Mouse (Mus musculus) small intestine, adult 2 months (tissue): ENCODE measurements at regions not wholly inside any gene's neighbourhood (a gene's known extent, or its start where the extent isn't known, plus 50 kb on each side); places are given as distances from the start of the nearest gene placed in this dataset.
A peak's percentile ranks its signal among the peaks of the same experiment; 100 is the strongest.

Source experiments
- H3K27ac ChIP-seq: fragments of 200-500 bp; 2 replicates; pipeline ENCODE4 v1.5.1; 2012; ENCODE audit warnings: low read depth, low read length, control low read depth, inconsistent platforms; ENCODE audit not compliant: insufficient read depth
- H3K27me3 ChIP-seq: fragments of 200-500 bp; 2 replicates; pipeline ENCODE4 v1.6.1; 2012; ENCODE audit warnings: mild to moderate bottlenecking, moderate library complexity, low read length, inconsistent platforms; ENCODE audit not compliant: control insufficient read depth, insufficient read depth
- H3K36me3 ChIP-seq: fragments of 200-500 bp; 2 replicates; pipeline ENCODE4 v1.6.1; 2012; ENCODE audit warnings: mild to moderate bottlenecking, low read length, control low read depth, inconsistent platforms; ENCODE audit not compliant: control insufficient read depth, insufficient read depth
- H3K4me1 ChIP-seq: fragments of 200-500 bp; 2 replicates; pipeline ENCODE4 v1.6.1; 2012; ENCODE audit warnings: low read length, inconsistent platforms, mixed read lengths; ENCODE audit not compliant: control insufficient read depth, insufficient read depth, insufficient read length
- H3K4me3 ChIP-seq: fragments of 200-500 bp; 2 replicates; pipeline ENCODE4 v1.5.1; 2012; ENCODE audit warnings: low read depth, mild to moderate bottlenecking, control low read depth, inconsistent platforms, low read length, moderate library complexity
- CTCF ChIP-seq: fragments of 200-500 bp; IDR thresholded peaks from 2 replicates; pipeline ENCODE4 v1.5.1; 2012; ENCODE audit warnings: low read depth, mild to moderate bottlenecking, control low read depth, inconsistent platforms, low read length, moderate library complexity, mixed read lengths; ENCODE audit not compliant: insufficient replicate concordance, insufficient read length; ENCODE audit errors: extremely low read depth
- POLR2A ChIP-seq: fragments of 200-500 bp; IDR thresholded peaks from 2 replicates; pipeline ENCODE4 v1.6.1; 2012; ENCODE audit warnings: low read depth, mild to moderate bottlenecking, control low read depth, inconsistent platforms, low read length, moderate library complexity
- WGBS: fragments of 180-500 bp; shearing (Covaris S2); methylation state at CpG from one replicate; pipeline ENCODE4 v1.1.7; 2018; 5-methylcytosine and 5-hydroxymethylcytosine counted together

DNA sequence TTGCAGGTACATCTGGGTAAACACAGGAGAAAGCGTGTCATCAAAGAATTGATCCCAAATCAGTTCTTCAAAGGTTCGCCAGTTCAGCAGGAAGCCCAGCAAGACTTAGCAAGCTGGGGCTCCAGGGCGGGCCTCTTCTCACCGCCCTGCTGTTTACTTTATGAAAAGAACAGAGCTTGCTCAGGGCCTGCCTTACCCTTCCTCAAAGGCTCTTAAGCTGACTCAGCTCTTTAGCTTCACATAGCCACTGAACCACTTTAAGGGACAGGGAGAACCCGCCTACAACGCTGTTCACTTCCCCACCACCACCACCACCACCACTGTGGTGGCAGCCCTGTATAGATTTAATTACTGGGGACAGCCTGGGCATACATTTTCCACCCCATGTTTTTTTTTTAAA lies 148.5 kb downstream of the Clic5 start:
- Histone ChIP-seq H3K4me3 (no peak overlapping the region), H3K27me3 (no peaks in the 10 kb centered on the region), H3K36me3 (no peaks in the 10 kb centered on the region), H3K27ac (no peak overlapping the region), H3K4me1 (no peaks in the 10 kb centered on the region)
- 19% methylated on average over 6 of the region's 6 CpGs for WGBS
- TF ChIP-seq CTCF (no peak), POLR2A (no peak)

- no peak for TF ChIP-seq POLR2A
- TF ChIP-seq CTCF = no peak
- H3K36me3 ChIP-seq = no peaks in the 10 kb centered on the region
- H3K27ac ChIP-seq = no peak overlapping the region
- no peak overlapping the region for H3K4me3 ChIP-seq
- no peaks in the 10 kb centered on the region for H3K27me3 ChIP-seq
- H3K4me1 ChIP-seq = no peaks in the 10 kb centered on the region
- WGBS = 94% methylated on average over 5 of the region's 5 CpGs
These were observed 148.9 kb downstream of the Clic5 start for GRCm38 (mm10) chr17:44337253-44337652.

- H3K36me3 ChIP-seq = no peaks in the 10 kb centered on the region
- H3K4me3 ChIP-seq = no peak overlapping the region
- H3K27ac ChIP-seq = no peak overlapping the region
- H3K4me1 ChIP-seq = no peaks in the 10 kb centered on the region; the same call in 1 of the 2 replicates
- WGBS = 87% methylated on average over 2 of the region's 2 CpGs
- H3K27me3 ChIP-seq = no peaks in the 10 kb centered on the region
- no peak for TF ChIP-seq CTCF
- no peak for TF ChIP-seq POLR2A
These were observed 156.2 kb downstream of the Clic5 start for GRCm38 (mm10) chr17:44344542-44344941.

DNA sequence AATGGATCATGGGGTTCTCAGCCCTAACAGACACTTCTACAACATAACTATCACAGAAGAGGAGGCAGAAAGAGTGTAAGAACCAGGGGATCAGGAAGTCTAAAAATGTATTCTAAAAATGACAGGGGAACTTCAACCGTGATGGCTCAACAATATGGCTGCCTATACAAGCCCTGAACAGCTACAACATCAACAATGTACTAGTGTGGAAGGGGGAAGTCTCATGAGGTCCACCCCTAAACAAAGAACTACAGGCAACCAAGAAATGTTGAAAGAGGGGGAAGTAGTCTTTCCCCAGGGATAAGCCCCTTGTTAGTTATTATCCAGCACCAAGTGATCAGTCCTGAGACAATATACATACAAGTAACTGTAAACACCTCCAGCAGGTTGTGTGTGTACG lies 157.0 kb downstream of the Clic5 start:
- H3K4me1 ChIP-seq = no peaks in the 10 kb centered on the region; the same call in 1 of the 2 replicates
- TF ChIP-seq CTCF (no peak), POLR2A (no peak)
- H3K27me3 ChIP-seq = no peaks in the 10 kb centered on the region
- H3K27ac ChIP-seq = no peak overlapping the region
- no peak overlapping the region for H3K4me3 ChIP-seq
- no peaks in the 10 kb centered on the region for H3K36me3 ChIP-seq
- WGBS = 78% methylated on average over 2 of the region's 2 CpGs

DNA sequence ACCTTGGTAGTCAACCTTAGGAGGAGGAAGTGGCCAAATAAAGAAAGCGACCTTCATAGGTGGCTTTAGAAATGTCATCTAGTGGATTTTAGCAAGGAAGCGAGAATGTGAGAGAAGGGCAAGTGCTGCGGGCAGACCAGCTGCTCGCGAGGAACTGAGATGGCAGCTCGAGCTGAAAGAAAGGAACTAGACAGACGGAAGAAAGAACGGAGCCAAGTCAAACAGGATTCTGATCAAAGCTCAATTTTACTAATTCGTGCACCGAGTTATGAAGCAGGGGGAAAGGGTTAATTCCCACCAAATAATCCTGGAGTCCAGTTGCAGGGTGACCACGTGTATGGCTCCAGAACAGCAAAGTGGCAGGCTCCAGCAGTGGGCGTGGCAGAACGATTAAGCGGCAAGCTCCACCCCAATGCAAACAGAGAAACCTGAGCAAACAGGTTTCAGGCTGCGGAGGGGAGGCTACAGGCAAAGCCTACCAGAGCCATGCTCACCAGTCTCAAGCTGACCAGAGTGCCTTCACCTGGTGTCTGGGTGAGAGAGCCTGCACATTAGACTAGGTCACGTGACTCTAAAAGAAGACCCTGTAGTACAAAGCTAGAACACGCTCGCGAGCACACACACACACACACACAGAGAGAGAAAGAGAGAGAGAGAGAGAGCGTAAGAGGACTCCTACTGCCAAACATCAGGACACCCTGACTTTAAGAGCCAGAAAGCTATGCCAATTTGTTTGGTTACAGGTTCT lies 162.0 kb downstream of the Clic5 start:
- H3K4me1 ChIP-seq = no peaks in the 10 kb centered on the region; the same call in 1 of the 2 replicates
- no peaks in the 10 kb centered on the region for H3K36me3 ChIP-seq
- H3K27ac ChIP-seq = 0 out of 2 replicates have a peak overlapping the region, but pooled peaks have one; percentile 0
- WGBS = 18% methylated on average over 20 of the region's 20 CpGs
- peak overlapping the region; percentile 14 for H3K4me3 ChIP-seq
- TF ChIP-seq CTCF (no peak), POLR2A (no peak)
- no peaks in the 10 kb centered on the region for H3K27me3 ChIP-seq

DNA sequence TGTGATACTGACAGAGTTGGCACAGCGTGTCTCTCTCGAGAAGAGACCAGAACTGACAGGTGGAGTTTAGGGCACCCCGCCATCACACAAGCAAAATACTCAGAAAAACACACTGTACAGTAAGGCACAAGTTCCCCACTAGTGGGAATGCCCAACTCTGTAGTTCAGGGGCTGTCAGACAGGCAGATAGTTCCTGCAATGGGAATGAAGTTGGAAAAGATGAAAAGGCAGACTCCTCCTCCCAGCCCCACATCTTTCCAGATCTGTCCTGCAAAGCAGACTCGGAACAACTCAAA lies 162.5 kb downstream of the Clic5 start:
- Histone ChIP-seq H3K36me3 (no peaks in the 10 kb centered on the region), H3K27ac (0 out of 2 replicates have a peak overlapping the region, but pooled peaks have one; percentile 0), H3K4me1 (no peaks in the 10 kb centered on the region; the same call in 1 of the 2 replicates), H3K4me3 (no peak overlapping the region), H3K27me3 (no peaks in the 10 kb centered on the region)
- 56% methylated on average over 4 of the region's 4 CpGs for WGBS
- TF ChIP-seq POLR2A (no peak), CTCF (no peak)

DNA sequence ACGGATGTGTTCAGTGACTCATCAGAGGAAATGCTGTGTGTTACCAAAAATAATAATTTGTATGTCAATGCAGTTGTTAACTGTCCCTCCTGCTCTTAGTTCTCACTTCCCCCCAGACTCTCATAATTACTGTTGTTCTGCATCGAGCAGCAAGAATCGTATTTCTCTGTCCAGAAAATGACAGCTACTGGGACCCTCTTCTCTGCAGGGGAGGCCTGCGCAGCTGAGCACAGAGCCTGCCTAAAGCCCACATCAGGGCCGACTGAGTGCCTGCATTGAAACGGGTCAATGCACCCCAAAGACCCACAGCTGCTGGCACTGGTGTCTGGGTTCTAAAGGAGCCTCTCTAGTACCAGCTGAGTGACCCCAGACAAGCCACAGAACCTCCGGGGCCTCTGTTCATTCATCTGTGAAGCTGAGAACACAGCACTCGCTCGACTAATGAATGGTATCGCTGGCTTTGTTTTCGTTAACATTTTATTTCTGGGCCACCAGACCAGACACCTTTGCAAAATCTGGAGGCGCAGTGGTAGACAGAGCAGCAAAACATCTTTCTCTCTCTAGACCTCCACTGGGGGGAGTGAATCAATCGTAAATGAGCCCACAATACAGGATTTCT lies 163.2 kb downstream of the Clic5 start:
- H3K27me3 ChIP-seq = no peaks in the 10 kb centered on the region
- no peak overlapping the region for H3K27ac ChIP-seq
- TF ChIP-seq CTCF (no peak), POLR2A (no peak)
- no peaks in the 10 kb centered on the region; the same call in 1 of the 2 replicates for H3K4me1 ChIP-seq
- H3K36me3 ChIP-seq = no peaks in the 10 kb centered on the region
- 80% methylated on average over 13 of the region's 13 CpGs for WGBS
- H3K4me3 ChIP-seq = no peak overlapping the region

DNA sequence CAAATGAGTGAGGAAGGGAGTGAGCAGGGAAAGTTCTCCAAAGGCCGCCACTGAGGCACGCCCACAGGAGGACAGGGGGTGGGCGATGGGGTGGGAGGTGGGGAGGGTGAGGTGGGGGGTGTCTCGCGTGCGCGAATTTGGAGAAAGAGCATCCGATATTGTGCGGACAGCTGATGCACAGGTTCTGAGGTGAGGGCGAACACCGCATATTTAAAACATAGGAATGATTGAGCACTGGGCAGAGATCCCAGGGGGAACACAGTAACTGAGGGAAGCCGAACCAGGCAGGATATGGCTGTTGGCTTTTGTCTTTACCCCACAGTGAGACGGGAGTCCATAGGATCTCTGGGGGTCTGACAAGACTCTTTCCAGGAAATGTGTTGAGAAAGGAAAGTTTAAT lies 163.8 kb downstream of the Clic5 start:
- H3K36me3 ChIP-seq = no peaks in the 10 kb centered on the region
- H3K27ac ChIP-seq = no peak overlapping the region
- H3K27me3 ChIP-seq = no peaks in the 10 kb centered on the region
- H3K4me3 ChIP-seq = no peak overlapping the region
- WGBS = 92% methylated on average over 13 of the region's 13 CpGs
- TF ChIP-seq CTCF (no peak), POLR2A (no peak)
- H3K4me1 ChIP-seq = no peaks in the 10 kb centered on the region; the same call in 1 of the 2 replicates
